Mouse (Mus musculus) embryonic facial prominence, embryonic 12.5 days (tissue): Measurements from ENCODE around the gene Cav1. TPM values are rescaled to one million over a fixed set of nuclear protein-coding genes. Genes with fewer than 3 reads are reported as not detected.

Experiments used
- ATAC-seq: fragments of 200-750 bp; cut with Nextera tagmentation; 2 replicates; pipeline ENCODE4 v1.8.0; 2017; ENCODE audit not compliant: insufficient number of reproducible peaks, insufficient read depth, low FRiP score, low TSS enrichment
- H3K27ac ChIP-seq: fragments of 300-500 bp; sonication (generic); 2 replicates; pipeline ENCODE4 v1.5.1; 2016; ENCODE audit warnings: mild to moderate bottlenecking
- H3K27me3 ChIP-seq: fragments of 300-500 bp; sonication (generic); 2 replicates; pipeline ENCODE4 v1.6.1; 2016; ENCODE audit warnings: mild to moderate bottlenecking, moderate library complexity
- H3K36me3 ChIP-seq: fragments of 300-500 bp; sonication (generic); 2 replicates; pipeline ENCODE4 v1.6.1; 2016; ENCODE audit warnings: mild to moderate bottlenecking
- H3K4me1 ChIP-seq: fragments of 300-500 bp; sonication (generic); 2 replicates; pipeline ENCODE4 v1.6.1; 2016
- H3K4me2 ChIP-seq: fragments of 300-500 bp; sonication (generic); replicated peaks from 2 replicates; pipeline ENCODE4 v1.6.1; 2016; ENCODE audit warnings: mild to moderate bottlenecking, moderate library complexity
- H3K4me3 ChIP-seq: fragments of 300-500 bp; sonication (generic); 2 replicates; pipeline ENCODE4 v1.5.1; 2016; ENCODE audit warnings: mild to moderate bottlenecking
- H3K9ac ChIP-seq: fragments of 300-500 bp; sonication (generic); 2 replicates; pipeline ENCODE4 v1.6.1; 2016; ENCODE audit warnings: mild to moderate bottlenecking, moderate library complexity
- H3K9me3 ChIP-seq: fragments of 300-500 bp; sonication (generic); 2 replicates; pipeline ENCODE4 v1.6.1; 2016; ENCODE audit warnings: mild to moderate bottlenecking, moderate library complexity
- whole genome bisulfite sequencing: fragments of 180-500 bp; shearing (Covaris S2); methylation state at CpG from one replicate; pipeline ENCODE4 v1.1.7; 2016; 5-methylcytosine and 5-hydroxymethylcytosine counted together
- polyA plus RNA-seq: library from polyadenylated mRNA; unstranded; fragments of >200 nt; fragmentation: Nextera tagmentation; extraction: Ambion mirVana; gene quantifications from 2 replicates; pipeline ENCODE4 v1.2.1, GENCODE M21; 2016

Gene Cav1
- polyA plus RNA-seq, 1 experiment from 2014 or later: 28.6 TPM

DNA sequence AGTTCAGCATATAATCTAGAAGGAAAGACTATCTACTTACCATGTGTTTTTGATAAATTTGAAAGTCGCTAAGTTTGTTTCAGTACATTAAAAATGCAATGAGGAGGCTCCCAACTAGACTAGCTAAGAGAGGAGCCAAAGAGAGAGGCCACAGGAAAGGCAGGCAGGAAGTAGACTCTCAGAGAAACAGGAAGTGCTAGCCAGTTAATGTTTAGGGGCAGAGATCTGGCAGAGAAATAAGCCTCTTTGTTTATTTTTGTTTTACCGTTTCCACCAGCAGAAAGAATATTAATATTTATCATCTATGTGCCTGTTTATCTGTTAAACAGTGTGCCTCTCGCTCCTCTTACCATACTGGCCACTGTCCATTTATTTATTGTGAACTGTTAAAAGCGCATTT is 19.8 kb upstream of the Cav1 start:
- Histone ChIP-seq H3K9ac (no peak overlapping the region), H3K4me2 (no peak overlapping the region), H3K4me1 (peaks cover 6% of the 10 kb centered on the region; the same call in 1 of the 2 replicates), H3K27me3 (peaks cover 3% of the 10 kb centered on the region; the same call in 1 of the 2 replicates), H3K9me3 (no peaks in the 10 kb centered on the region), H3K36me3 (no peaks in the 10 kb centered on the region), H3K4me3 (no peak overlapping the region), H3K27ac (no peak overlapping the region)
- WGBS: 68% methylated on average over 4 of the region's 4 CpGs
- no peak for ATAC-seq

DNA sequence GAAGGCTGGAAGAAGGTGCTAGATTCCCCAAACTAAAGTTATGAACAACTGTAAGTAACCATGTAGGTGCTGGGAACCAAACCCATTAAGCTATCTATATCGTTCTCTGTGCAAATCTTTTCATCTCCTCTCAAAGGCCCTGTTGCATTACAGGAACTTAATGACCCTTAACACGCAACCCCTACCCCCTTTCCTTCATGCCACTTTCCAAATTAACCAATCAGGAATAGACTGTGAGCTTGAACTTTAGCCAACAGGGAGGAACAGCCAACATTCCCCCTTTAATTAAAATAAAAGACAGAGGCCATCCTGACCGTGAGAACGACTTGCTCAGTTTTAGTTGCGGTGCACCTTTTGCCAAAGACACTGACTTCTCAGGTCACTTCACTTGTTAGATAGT is 11.0 kb upstream of the Cav1 start:
- Histone ChIP-seq H3K9ac (no peak overlapping the region), H3K27me3 (no peaks in the 10 kb centered on the region), H3K4me3 (no peak overlapping the region), H3K4me2 (no peak overlapping the region), H3K36me3 (no peaks in the 10 kb centered on the region), H3K9me3 (no peaks in the 10 kb centered on the region), H3K27ac (no peak overlapping the region), H3K4me1 (no peaks in the 10 kb centered on the region)
- WGBS: 75% methylated on average over 5 of the region's 5 CpGs
- ATAC-seq: no peak

DNA sequence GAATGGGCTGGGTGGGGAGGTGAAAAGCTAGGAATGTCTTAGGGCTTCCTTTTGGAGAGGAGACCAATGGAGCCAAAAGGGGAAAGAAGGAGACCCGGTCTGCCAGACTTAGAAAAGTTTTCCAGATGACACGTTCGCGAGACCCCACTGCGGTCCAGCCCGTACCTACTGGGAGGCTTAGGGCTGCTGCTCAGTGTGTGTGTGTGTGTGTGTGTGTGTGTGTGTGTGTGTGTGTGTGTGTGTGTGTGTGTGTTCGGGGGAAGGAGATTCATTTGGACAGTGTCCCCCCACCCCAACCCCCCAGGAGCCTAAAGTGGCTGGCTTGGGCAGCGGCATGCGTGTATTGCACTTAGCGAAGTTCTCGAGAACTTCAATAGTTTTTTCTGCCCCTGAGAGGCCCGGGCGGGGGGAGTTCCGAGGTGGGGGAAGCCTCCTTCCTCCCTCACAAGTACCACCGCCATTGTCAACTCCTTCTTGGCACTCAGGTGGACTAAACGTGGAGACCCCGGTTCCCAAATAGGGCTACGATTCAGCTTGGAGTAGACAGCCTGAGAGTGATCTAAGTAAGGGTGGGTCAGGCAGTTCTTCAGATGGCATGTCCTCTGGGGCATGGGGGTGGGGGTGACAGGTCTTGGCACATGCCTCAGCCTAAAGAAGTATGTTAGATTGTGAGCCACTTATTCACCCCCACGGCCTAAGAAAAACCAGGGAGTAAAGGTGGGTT is 629 bp downstream of the Cav1 start:
- Histone ChIP-seq H3K27ac (no peak overlapping the region), H3K27me3 (peaks cover 28% of the 10 kb centered on the region)

DNA sequence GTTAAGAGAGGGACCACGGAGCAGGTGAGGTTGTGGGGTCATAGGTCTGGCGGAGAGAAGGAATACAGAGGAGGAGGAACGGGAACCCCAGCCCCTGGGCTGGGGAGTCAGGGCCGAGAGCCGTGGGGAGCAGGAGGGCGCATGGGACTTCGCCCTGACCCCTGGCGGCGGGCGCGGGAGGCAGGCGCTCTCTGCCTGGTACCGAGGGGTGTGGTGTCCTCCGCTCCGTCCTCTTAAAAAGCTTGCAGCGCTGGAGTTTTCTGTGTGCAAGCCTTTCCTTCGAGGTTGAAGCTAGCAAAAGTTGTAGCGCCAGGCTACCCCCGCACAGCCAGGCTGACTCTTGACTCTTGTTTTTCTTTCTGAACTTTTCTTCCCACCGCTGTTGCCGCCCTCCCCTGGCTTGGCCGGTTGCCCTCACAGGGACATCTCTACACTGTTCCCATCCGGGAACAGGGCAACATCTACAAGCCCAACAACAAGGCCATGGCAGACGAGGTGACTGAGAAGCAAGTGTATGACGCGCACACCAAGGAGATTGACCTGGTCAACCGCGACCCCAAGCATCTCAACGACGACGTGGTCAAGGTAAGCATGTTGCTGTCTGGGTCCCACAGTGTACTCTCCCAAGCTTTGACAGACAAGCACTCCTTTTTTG is 1.5 kb downstream of the Cav1 start:
- H3K36me3 ChIP-seq: no peaks in the 10 kb centered on the region
- peak; percentile 50 for ATAC-seq
- H3K4me1 ChIP-seq: peaks cover 21% of the 10 kb centered on the region
- no peak overlapping the region for H3K27ac ChIP-seq
- peak overlapping the region; percentile 43 for H3K4me3 ChIP-seq
- H3K4me2 ChIP-seq: peak overlapping the region; percentile 88
- peak overlapping the region; percentile 20; the same call in 1 of the 2 replicates for H3K9ac ChIP-seq
- 2% methylated on average over 31 of the region's 31 CpGs for WGBS
- H3K9me3 ChIP-seq: no peaks in the 10 kb centered on the region
- peaks cover 28% of the 10 kb centered on the region for H3K27me3 ChIP-seq

More for the DNA sequence above, 629 bp downstream of the Cav1 start:
- peak overlapping the region; percentile 43 for H3K4me3 ChIP-seq
- peak; percentile 47; the same call in 1 of the 2 replicates for ATAC-seq
- H3K9me3 ChIP-seq: no peaks in the 10 kb centered on the region
- peaks cover 21% of the 10 kb centered on the region for H3K4me1 ChIP-seq
- WGBS: 2% methylated on average over 19 of the region's 19 CpGs
- H3K36me3 ChIP-seq: no peaks in the 10 kb centered on the region
- H3K9ac ChIP-seq: peak overlapping the region; percentile 40
- peak overlapping the region; percentile 88 for H3K4me2 ChIP-seq

DNA sequence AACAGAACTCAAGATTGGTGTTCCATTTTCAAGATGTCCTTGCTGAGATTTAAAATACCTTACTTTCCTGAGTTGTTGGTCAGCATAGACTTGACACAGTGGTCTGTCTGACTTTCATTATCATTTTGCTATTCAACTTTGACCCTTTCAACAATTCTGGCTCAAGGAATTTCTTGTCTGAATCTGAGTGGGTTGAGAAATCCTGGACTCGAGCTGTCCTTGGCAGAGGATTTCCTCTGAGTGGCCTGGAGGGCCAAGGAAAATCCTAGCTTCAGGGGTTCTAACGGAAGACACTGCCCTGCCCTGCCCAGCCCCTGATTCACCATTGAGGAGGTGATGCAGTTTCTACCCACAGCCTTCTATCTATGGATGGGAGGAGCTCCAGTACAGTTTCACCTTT is 2.5 kb downstream of the Cav1 start:
- Histone ChIP-seq H3K4me2 (no peak overlapping the region), H3K9me3 (no peaks in the 10 kb centered on the region), H3K36me3 (no peaks in the 10 kb centered on the region), H3K27me3 (peaks cover 28% of the 10 kb centered on the region), H3K4me3 (no peak overlapping the region), H3K9ac (no peak overlapping the region), H3K4me1 (peaks cover 21% of the 10 kb centered on the region), H3K27ac (no peak overlapping the region)
- no peak for ATAC-seq
- WGBS: 39% methylated on average over 2 of the region's 2 CpGs

DNA sequence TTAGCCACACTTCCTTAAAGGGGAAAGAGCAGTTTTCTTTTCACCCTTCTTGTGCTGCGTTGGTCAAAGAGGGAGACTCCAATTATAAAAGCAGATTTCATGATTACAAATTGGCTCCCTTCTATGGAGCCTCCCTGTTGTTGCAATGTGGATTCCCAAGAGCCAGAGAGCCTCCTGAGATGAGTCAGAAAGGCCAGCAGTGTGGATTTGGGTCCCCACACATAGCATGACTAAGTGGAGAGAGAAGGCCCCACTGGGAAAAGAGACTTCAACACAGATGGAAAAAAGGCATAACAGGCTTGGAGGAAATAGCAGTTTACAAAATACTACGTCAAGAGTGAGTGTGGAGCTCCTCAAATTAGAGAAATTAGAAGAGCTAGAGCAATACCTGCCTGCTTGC is 3.1 kb downstream of the Cav1 start:
- 75% methylated on average over 2 of the region's 2 CpGs for WGBS
- H3K9me3 ChIP-seq: no peaks in the 10 kb centered on the region
- peaks cover 28% of the 10 kb centered on the region for H3K27me3 ChIP-seq
- no peak overlapping the region for H3K4me2 ChIP-seq
- H3K27ac ChIP-seq: no peak overlapping the region
- H3K9ac ChIP-seq: no peak overlapping the region
- ATAC-seq: no peak
- no peaks in the 10 kb centered on the region for H3K36me3 ChIP-seq
- no peak overlapping the region for H3K4me3 ChIP-seq
- peaks cover 21% of the 10 kb centered on the region for H3K4me1 ChIP-seq

DNA sequence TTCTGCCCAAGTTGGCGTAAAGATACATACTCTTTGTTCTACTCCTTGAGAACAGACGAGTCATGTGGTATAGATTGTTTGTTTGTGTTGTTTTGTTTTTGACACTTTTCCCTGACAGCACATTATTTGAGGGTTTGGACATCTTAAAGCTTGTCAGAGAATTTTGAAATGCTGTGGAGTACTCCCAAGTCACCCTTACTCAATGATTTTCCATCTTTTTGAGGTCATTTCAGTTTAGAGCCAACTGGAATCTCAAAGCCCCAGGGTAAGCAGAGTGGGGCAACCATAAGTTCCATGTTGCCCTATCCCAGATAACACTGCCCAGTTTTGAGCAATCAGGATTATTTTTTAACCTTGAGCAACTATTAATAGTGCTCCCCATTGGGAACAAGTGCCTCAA is 8.1 kb downstream of the Cav1 start:
- 88% methylated on average over 2 of the region's 2 CpGs for WGBS
- Histone ChIP-seq H3K4me3 (no peak overlapping the region), H3K9ac (no peak overlapping the region), H3K4me1 (no peaks in the 10 kb centered on the region), H3K4me2 (no peak overlapping the region), H3K36me3 (no peaks in the 10 kb centered on the region), H3K27me3 (no peaks in the 10 kb centered on the region; the same call in 1 of the 2 replicates), H3K27ac (no peak overlapping the region), H3K9me3 (no peaks in the 10 kb centered on the region)
- no peak for ATAC-seq

DNA sequence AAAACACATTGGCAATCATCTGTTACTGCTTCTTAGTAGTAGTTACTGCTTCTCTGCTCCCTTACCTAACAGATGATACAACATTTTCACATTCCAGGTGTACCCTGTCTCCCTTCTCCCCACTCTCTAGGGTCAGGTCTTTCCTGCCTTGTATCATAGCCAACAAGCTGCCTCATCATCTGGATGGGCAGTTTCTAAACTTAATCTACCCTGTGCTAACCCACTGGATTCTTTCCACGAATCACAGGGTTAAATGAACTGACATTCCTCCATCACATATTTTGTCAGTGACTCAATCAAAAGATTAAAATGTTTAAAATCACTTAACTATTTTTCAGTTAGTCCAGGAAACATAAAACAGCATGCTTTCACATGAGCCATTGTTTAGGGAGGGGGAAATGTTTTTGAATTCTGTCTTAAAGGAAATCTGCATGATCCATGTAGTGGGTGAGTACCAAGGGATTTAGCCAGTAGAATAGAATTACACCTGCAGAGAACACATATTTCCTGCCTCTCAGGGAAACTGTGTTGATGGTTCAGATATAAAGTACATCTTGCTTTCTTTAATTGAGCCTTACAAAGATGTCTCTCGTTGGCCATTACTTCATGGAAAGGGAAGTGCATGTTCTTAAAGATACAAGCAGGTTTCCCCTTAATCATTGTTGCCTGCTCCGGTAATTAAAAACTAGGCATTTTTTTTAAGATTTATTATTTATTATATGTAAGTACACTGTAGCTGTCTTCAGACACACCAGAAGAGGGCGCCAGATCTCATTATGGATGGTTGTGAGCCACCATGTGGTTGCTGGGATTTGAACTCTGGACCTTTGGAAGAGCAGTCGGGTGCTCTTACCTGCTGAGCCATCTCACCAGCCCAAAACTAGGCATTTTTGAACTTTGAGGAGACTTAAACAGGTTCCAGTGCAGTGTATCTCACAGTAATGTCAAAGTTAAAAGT is 8.8 kb downstream of the Cav1 start:
- WGBS: 80% methylated on average over 5 of the region's 5 CpGs
- Histone ChIP-seq H3K4me1 (no peaks in the 10 kb centered on the region), H3K9ac (no peak overlapping the region), H3K27me3 (no peaks in the 10 kb centered on the region), H3K4me2 (no peak overlapping the region), H3K27ac (no peak overlapping the region), H3K9me3 (no peaks in the 10 kb centered on the region), H3K36me3 (no peaks in the 10 kb centered on the region), H3K4me3 (no peak overlapping the region)
- no peak for ATAC-seq

DNA sequence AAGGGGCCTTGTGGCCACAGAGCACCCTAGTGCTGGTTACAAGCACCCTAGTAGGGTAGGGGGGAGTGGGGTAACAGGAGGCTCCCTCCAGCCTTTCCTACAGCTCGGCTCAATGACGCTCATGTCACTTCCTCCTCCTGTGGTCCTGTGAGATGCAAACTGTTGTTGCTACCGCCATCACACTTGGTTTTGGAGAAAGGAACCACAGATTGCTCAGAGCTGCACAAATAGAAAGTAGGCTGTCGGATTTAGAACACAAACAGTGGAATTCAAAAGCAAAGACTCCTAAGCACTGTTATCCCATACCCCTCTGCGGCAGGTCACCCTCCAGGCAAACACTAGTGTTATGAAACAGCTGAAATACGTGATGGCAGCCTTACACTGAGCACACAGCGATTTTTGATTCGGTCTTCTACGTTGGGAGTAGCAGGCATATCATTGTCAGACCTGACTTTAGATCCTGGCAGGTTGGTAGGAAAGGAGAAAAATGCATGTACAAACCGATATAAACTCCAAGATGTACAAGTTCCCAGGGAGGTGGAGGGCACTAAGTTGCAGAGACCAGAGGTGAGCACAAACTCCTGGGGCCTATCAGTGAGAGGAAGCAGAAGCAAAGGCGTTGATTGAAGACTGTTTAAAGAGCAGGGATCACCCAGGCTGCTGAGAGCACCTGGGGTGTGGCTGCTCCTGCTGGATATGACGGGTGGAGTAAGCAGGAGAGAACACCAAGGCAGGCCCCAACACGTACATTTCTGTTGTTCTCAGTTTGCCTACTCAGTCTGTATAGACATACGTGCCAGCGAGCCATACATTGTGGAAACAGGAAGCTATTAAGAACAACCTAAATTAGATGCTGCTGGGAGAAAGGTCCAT is 10.4 kb downstream of the Cav1 start:
- Histone ChIP-seq H3K4me1 (no peaks in the 10 kb centered on the region), H3K9ac (no peak overlapping the region), H3K4me2 (no peak overlapping the region), H3K9me3 (no peaks in the 10 kb centered on the region), H3K27me3 (no peaks in the 10 kb centered on the region), H3K36me3 (no peaks in the 10 kb centered on the region), H3K4me3 (no peak overlapping the region), H3K27ac (no peak overlapping the region; the same call in 1 of the 2 replicates)
- ATAC-seq: no peak
- 67% methylated on average over 15 of the region's 15 CpGs for WGBS

DNA sequence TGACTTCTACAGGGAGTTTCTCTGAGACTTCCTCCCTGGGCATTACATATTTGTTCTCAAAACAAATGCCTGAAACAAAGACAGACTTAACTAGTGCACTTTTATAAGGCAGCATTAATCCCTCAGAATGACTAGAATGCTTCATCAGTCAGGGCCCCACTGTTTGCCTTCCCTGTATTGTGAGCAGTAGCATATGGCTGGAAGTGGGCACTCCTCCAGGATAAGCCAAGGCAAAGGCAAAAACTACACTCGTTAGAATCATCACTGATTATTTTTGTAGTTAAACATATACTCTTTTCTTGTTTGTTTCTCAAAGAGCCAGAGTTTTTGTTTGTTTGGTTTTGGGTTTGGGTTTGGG is 11.0 kb downstream of the Cav1 start:
- 48% methylated on average over 1 of the region's 1 CpGs for WGBS
- H3K9me3 ChIP-seq: no peaks in the 10 kb centered on the region
- H3K27ac ChIP-seq: no peak overlapping the region
- H3K4me1 ChIP-seq: no peaks in the 10 kb centered on the region
- no peak for ATAC-seq
- H3K4me3 ChIP-seq: no peak overlapping the region
- H3K36me3 ChIP-seq: no peaks in the 10 kb centered on the region
- no peaks in the 10 kb centered on the region for H3K27me3 ChIP-seq
- H3K9ac ChIP-seq: no peak overlapping the region
- H3K4me2 ChIP-seq: no peak overlapping the region

DNA sequence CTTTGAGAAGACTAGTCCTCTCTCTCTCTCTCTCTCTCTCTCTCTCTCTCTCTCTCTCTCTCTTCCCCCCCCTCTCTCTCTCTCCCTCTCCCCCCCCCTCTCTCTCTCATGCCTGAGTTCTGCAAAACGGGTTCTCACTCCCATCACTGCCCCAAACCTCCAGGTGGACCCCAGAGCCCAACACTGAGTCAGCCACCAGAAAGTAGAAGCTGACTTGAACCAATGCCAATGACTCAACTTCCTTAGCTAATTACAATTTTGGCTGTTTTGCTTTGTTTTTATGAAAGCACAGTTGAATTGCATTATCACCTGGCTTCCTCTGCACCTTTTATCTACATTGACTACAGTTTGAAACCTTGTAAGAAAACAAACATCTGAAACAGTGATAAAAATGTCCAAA is 11.8 kb downstream of the Cav1 start:
- WGBS: 67% methylated on average over 1 of the region's 1 CpGs
- no peak overlapping the region for H3K27ac ChIP-seq
- ATAC-seq: no peak
- no peaks in the 10 kb centered on the region for H3K9me3 ChIP-seq
- H3K36me3 ChIP-seq: no peaks in the 10 kb centered on the region
- H3K4me2 ChIP-seq: no peak overlapping the region
- no peak overlapping the region for H3K9ac ChIP-seq
- no peaks in the 10 kb centered on the region for H3K27me3 ChIP-seq
- no peaks in the 10 kb centered on the region for H3K4me1 ChIP-seq
- no peak overlapping the region for H3K4me3 ChIP-seq
